Mouse (Mus musculus) limb, embryonic 12.5 days (tissue): ENCODE measurements at regions not wholly inside any gene's neighbourhood (a gene's known extent, or its start where the extent isn't known, plus 50 kb on each side); places are given as distances from the start of the nearest gene placed in this dataset.
A peak's percentile ranks its signal among the peaks of the same experiment; 100 is the strongest.

Experiments used
- ATAC-seq: fragments of 200-750 bp; cut with Nextera tagmentation; 2 replicates; pipeline ENCODE4 v1.8.0; 2017; ENCODE audit warnings: low read depth, moderate TSS enrichment; ENCODE audit not compliant: insufficient number of reproducible peaks, insufficient read depth, low FRiP score, low TSS enrichment
- H3K27ac ChIP-seq: fragments of 300-500 bp; sonication (generic); 2 replicates; pipeline ENCODE4 v1.5.1; 2016; ENCODE audit warnings: mild to moderate bottlenecking, moderate library complexity
- H3K27me3 ChIP-seq: fragments of 300-500 bp; sonication (generic); 2 replicates; pipeline ENCODE4 v1.6.1; 2016; ENCODE audit warnings: mild to moderate bottlenecking, moderate library complexity
- H3K36me3 ChIP-seq: fragments of 300-500 bp; sonication (generic); 2 replicates; pipeline ENCODE4 v1.6.1; 2016; ENCODE audit warnings: mild to moderate bottlenecking, moderate library complexity
- H3K4me1 ChIP-seq: fragments of 300-500 bp; sonication (generic); replicated peaks from 2 replicates; pipeline ENCODE4 v1.6.1; 2016
- H3K4me2 ChIP-seq: fragments of 300-500 bp; sonication (generic); 2 replicates; pipeline ENCODE4 v1.6.1; 2016; ENCODE audit warnings: mild to moderate bottlenecking, moderate library complexity
- H3K4me3 ChIP-seq: fragments of 300-500 bp; sonication (generic); replicated peaks from 2 replicates; pipeline ENCODE4 v1.5.1; 2016; ENCODE audit warnings: mild to moderate bottlenecking
- H3K9ac ChIP-seq: fragments of 300-500 bp; sonication (generic); replicated peaks from 2 replicates; pipeline ENCODE4 v1.6.1; 2016; ENCODE audit warnings: mild to moderate bottlenecking, moderate library complexity
- H3K9me3 ChIP-seq: fragments of 300-500 bp; sonication (generic); 2 replicates; pipeline ENCODE4 v1.6.1; 2016; ENCODE audit warnings: mild to moderate bottlenecking, moderate library complexity
- WGBS: fragments of 180-500 bp; shearing (Covaris S2); methylation state at CpG from one replicate; pipeline ENCODE4 v1.1.7; 2016; 5-methylcytosine and 5-hydroxymethylcytosine counted together

GRCm38 (mm10) chr16:55435139-55435968 lies 137.6 kb upstream of the Zpld1 start:
- no peak for ATAC-seq
- H3K4me3 ChIP-seq = no peak overlapping the region
- H3K4me2 ChIP-seq = no peak overlapping the region
- peaks cover 13% of the 10 kb centered on the region for H3K4me1 ChIP-seq
- H3K36me3 ChIP-seq = no peaks in the 10 kb centered on the region
- 42% methylated on average over 4 of the region's 4 CpGs for WGBS
- H3K27ac ChIP-seq = no peak overlapping the region
- no peaks in the 10 kb centered on the region for H3K27me3 ChIP-seq
- H3K9ac ChIP-seq = no peak overlapping the region
- H3K9me3 ChIP-seq = no peaks in the 10 kb centered on the region

GRCm38 (mm10) chr16:55421569-55422342 lies 124.0 kb upstream of the Zpld1 start:
- Histone ChIP-seq H3K27me3 (no peaks in the 10 kb centered on the region), H3K4me3 (no peak overlapping the region), H3K27ac (no peak overlapping the region), H3K4me2 (no peak overlapping the region), H3K36me3 (no peaks in the 10 kb centered on the region), H3K4me1 (peaks cover 11% of the 10 kb centered on the region; the same call in 1 of the 2 replicates), H3K9me3 (no peaks in the 10 kb centered on the region), H3K9ac (no peak overlapping the region)
- ATAC-seq = no peak
- WGBS = 30% methylated on average over 7 of the region's 7 CpGs

GRCm38 (mm10) chr16:55420876-55421568 lies 123.2 kb upstream of the Zpld1 start:
- H3K36me3 ChIP-seq = no peaks in the 10 kb centered on the region
- peaks cover 11% of the 10 kb centered on the region; the same call in 1 of the 2 replicates for H3K4me1 ChIP-seq
- 0 out of 2 replicates have a peak overlapping the region, but pooled peaks have one; percentile 23 for H3K27ac ChIP-seq
- H3K9me3 ChIP-seq = no peaks in the 10 kb centered on the region
- ATAC-seq = no peak
- H3K4me2 ChIP-seq = no peak overlapping the region
- no peak overlapping the region for H3K4me3 ChIP-seq
- WGBS = 47% methylated on average over 4 of the region's 4 CpGs
- H3K9ac ChIP-seq = no peak overlapping the region
- no peaks in the 10 kb centered on the region for H3K27me3 ChIP-seq

DNA sequence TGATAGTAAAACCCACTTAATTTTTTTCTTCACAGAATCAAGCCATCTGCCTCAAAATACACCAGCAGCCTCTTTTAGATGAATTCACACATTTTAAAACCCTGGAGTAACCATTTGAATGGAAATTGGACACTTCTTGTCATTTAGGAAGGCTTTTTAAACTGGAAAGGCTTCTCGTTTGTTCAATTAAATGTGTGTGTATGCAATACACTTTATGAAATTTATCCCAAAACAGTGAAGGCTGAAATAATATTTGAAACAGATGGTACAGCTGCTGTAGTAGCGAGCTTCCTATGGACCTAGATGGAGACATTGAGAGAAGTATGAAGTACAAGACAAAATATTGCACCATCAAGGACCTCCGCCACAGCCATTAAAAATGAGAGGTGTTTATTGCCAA lies 121.1 kb upstream of the Zpld1 start:
- ATAC-seq = no peak
- Histone ChIP-seq H3K36me3 (no peaks in the 10 kb centered on the region), H3K4me1 (peaks cover 11% of the 10 kb centered on the region; the same call in 1 of the 2 replicates), H3K4me2 (no peak overlapping the region), H3K27me3 (no peaks in the 10 kb centered on the region), H3K4me3 (no peak overlapping the region), H3K9ac (no peak overlapping the region), H3K27ac (no peak overlapping the region), H3K9me3 (no peaks in the 10 kb centered on the region)
- 40% methylated on average over 3 of the region's 3 CpGs for WGBS

DNA sequence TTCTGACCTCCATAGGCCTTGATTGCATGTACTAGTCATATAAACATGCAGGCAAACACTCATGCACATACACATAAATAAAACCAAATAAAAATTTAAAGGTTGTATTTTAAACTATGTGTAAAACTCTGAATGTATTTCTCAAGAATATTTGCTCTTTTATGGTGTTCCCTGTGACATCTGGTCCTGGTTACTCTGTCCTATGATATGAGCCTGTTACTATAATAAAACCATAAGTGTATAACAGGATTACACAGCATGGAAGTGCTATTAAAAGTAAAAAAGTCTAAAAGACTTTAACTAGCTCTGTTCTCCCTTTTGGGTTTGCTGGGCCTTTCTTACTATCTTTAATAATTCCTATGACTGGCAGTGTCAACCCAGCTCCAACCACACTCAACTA lies 103.0 kb upstream of the Zpld1 start:
- Histone ChIP-seq H3K27ac (no peak overlapping the region), H3K9me3 (no peaks in the 10 kb centered on the region)

GRCm38 (mm10) chr16:55394864-55395263 lies 97.1 kb upstream of the Zpld1 start:
- 83% methylated on average over 3 of the region's 3 CpGs for WGBS
- Histone ChIP-seq H3K4me1 (no peaks in the 10 kb centered on the region), H3K36me3 (no peaks in the 10 kb centered on the region), H3K4me2 (no peak overlapping the region), H3K4me3 (no peak overlapping the region), H3K9me3 (no peaks in the 10 kb centered on the region), H3K9ac (no peak overlapping the region), H3K27me3 (no peaks in the 10 kb centered on the region), H3K27ac (no peak overlapping the region)
- ATAC-seq = no peak

More for the DNA sequence above, 103.0 kb upstream of the Zpld1 start:
- Histone ChIP-seq H3K4me3 (no peak overlapping the region), H3K4me1 (no peaks in the 10 kb centered on the region), H3K9ac (no peak overlapping the region), H3K36me3 (no peaks in the 10 kb centered on the region), H3K4me2 (no peak overlapping the region), H3K27me3 (no peaks in the 10 kb centered on the region)
- peak; percentile 71; the same call in 1 of the 2 replicates for ATAC-seq

- no peaks in the 10 kb centered on the region for H3K9me3 ChIP-seq
- H3K4me2 ChIP-seq = no peak overlapping the region
- H3K4me3 ChIP-seq = no peak overlapping the region
- H3K9ac ChIP-seq = no peak overlapping the region
- H3K27me3 ChIP-seq = no peaks in the 10 kb centered on the region
- ATAC-seq = no peak
- no peaks in the 10 kb centered on the region for H3K36me3 ChIP-seq
- no peaks in the 10 kb centered on the region for H3K4me1 ChIP-seq
- H3K27ac ChIP-seq = no peak overlapping the region
- WGBS = 84% methylated on average over 7 of the region's 7 CpGs
Observed at GRCm38 (mm10) chr16:55390400-55390799, 92.6 kb upstream of the Zpld1 start.

DNA sequence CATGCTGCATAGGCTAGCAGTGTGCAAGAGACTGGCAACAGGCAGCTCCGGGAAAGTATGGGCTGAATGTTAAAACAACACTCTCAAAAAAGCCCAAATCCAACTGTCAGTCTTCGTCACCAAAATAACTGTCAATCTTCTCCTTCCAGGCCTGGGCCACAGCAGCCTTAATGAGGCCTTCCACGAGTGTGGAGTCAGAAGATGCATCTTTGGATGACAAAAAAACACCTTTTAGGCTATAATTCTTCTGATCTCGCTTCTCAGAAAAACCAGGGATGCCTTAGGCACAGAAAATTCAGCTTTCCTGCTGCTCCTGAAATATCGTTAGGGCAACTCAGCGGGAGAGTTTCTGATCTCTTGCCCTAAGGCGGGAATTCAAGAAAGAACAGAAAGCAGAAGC lies 82.2 kb upstream of the Zpld1 start:
- Histone ChIP-seq H3K27me3 (no peaks in the 10 kb centered on the region), H3K36me3 (no peaks in the 10 kb centered on the region), H3K9ac (no peak overlapping the region), H3K4me2 (no peak overlapping the region), H3K27ac (no peak overlapping the region), H3K4me1 (no peaks in the 10 kb centered on the region), H3K4me3 (no peak overlapping the region), H3K9me3 (no peaks in the 10 kb centered on the region)
- ATAC-seq = no peak
- WGBS = 57% methylated on average over 7 of the region's 7 CpGs

- Histone ChIP-seq H3K4me2 (no peak overlapping the region), H3K27me3 (no peaks in the 10 kb centered on the region)
Observed at GRCm38 (mm10) chr16:55379189-55379588, 81.4 kb upstream of the Zpld1 start.

DNA sequence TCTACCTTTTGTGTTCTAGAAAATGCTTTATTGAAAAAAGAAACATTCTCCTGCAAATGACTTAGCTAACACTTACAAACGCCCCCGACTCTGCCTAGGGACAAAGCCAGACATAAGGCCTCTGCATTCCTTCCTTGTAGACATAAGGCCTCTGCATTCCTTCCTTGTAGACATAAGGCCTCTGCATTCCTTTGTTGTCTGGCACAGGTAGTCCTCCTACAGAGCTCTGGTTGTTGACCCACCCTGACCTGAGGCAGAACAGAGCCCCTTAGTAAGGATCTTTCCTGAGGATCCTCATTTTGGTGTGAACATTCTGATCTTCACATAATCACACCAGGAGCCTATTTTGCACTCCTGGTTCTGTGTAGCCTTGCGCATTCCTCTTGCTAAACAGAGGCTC lies 80.9 kb upstream of the Zpld1 start:
- Histone ChIP-seq H3K9ac (no peak overlapping the region), H3K4me3 (no peak overlapping the region), H3K4me2 (no peak overlapping the region), H3K27me3 (no peaks in the 10 kb centered on the region), H3K9me3 (no peaks in the 10 kb centered on the region), H3K36me3 (no peaks in the 10 kb centered on the region), H3K27ac (no peak overlapping the region), H3K4me1 (no peaks in the 10 kb centered on the region)
- WGBS = 72% methylated on average over 3 of the region's 3 CpGs
- 0 out of 2 replicates have a peak, but pooled peaks have one; percentile 42 for ATAC-seq

More at GRCm38 (mm10) chr16:55379189-55379588, 81.4 kb upstream of the Zpld1 start:
- H3K27ac ChIP-seq = no peak overlapping the region
- no peaks in the 10 kb centered on the region for H3K9me3 ChIP-seq
- no peak for ATAC-seq
- H3K36me3 ChIP-seq = no peaks in the 10 kb centered on the region
- H3K9ac ChIP-seq = no peak overlapping the region
- no peaks in the 10 kb centered on the region for H3K4me1 ChIP-seq
- H3K4me3 ChIP-seq = no peak overlapping the region

DNA sequence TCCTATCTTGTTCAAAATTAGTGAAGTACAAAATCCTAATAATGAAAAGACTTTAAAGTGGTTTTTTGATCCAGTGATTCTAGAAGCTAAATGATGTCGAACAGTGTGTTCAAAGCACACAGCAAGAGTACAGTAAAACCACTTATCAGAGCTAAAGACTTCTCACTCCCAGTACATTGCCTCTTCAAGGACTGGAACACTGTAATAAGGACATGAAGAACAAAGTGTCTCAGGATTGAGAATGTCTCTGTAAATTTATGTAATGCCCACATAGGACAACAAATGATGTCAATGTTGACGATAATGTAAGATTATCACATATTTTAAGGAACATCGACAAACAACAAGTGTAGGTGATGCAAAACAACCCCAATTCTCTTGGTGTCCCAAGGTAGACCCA lies 78.1 kb upstream of the Zpld1 start:
- no peak for ATAC-seq
- WGBS = 93% methylated on average over 3 of the region's 3 CpGs
- Histone ChIP-seq H3K27ac (no peak overlapping the region), H3K27me3 (no peaks in the 10 kb centered on the region), H3K36me3 (no peaks in the 10 kb centered on the region), H3K4me1 (no peaks in the 10 kb centered on the region), H3K9me3 (no peaks in the 10 kb centered on the region), H3K4me3 (no peak overlapping the region), H3K9ac (no peak overlapping the region), H3K4me2 (no peak overlapping the region)
